In genomic region chr16:17200121-17200952, GRCm38 (mm10) we compare ENCODE assay signal across 8 mouse cellular contexts. TPM values are rescaled to one million over a fixed set of nuclear protein-coding genes. Genes with fewer than 3 reads are reported as not detected.
DNase-seq lines count a peak whose midpoint lies in the region; ATAC-seq and TF ChIP-seq lines count a peak whose summit lies in the region.

No protein-coding gene starts in this region.

- no peaks in the 10 kb centered on the region for H3K27me3 ChIP-seq in kidney, postnatal 0 days (ENCODE audit: insufficient read depth, low read length)
- no peaks in the 10 kb centered on the region for H3K27me3 ChIP-seq in forebrain, embryonic 13.5 days
- no peaks in the 10 kb centered on the region for H3K27me3 ChIP-seq in liver, embryonic 11.5 days (replicated peaks; ENCODE audit: control insufficient read depth, insufficient read depth, low read length)
- H3K27me3 ChIP-seq in stomach, embryonic 15.5 days (replicated peaks), result no peaks in the 10 kb centered on the region

- no peaks in the 10 kb centered on the region for H3K9me3 ChIP-seq in kidney, postnatal 0 days (replicated peaks; ENCODE audit: low read length)
- H3K9me3 ChIP-seq in forebrain, embryonic 13.5 days (replicated peaks), result no peaks in the 10 kb centered on the region
- H3K9me3 ChIP-seq in liver, embryonic 11.5 days (ENCODE audit: control insufficient read depth, low read length), result no peaks in the 10 kb centered on the region
- H3K9me3 ChIP-seq in stomach, embryonic 15.5 days, result no peaks in the 10 kb centered on the region

- no peak for TF ChIP-seq CTCF in kidney, postnatal 0 days (IDR thresholded peaks at IDR 0.05; ENCODE audit: low read depth)

- H3K9ac ChIP-seq in kidney, postnatal 0 days (ENCODE audit: low read depth, low read length), result peak overlapping the region; percentile 99
- H3K9ac ChIP-seq in forebrain, embryonic 13.5 days, result peak overlapping the region; percentile 100
- peak overlapping the region; percentile 97 for H3K9ac ChIP-seq in liver, embryonic 11.5 days (ENCODE audit: low read depth, low read length)
- H3K9ac ChIP-seq in stomach, embryonic 15.5 days, result peak overlapping the region; percentile 95

- peaks cover 4% of the 10 kb centered on the region; the same call in 1 of the 2 replicates for H3K36me3 ChIP-seq in kidney, postnatal 0 days (ENCODE audit: insufficient read depth, low read length)
- no peaks in the 10 kb centered on the region for H3K36me3 ChIP-seq in forebrain, embryonic 13.5 days (ENCODE audit: poor library complexity, severe bottlenecking)
- peaks cover 10% of the 10 kb centered on the region; the same call in 1 of the 2 replicates for H3K36me3 ChIP-seq in liver, embryonic 11.5 days (ENCODE audit: control insufficient read depth, insufficient read depth, low read length)
- H3K36me3 ChIP-seq in stomach, embryonic 15.5 days, result no peaks in the 10 kb centered on the region

- peaks cover 7% of the 10 kb centered on the region; the same call in 1 of the 2 replicates for H3K4me1 ChIP-seq in kidney, postnatal 0 days (replicated peaks; ENCODE audit: insufficient read depth, low read length)
- H3K4me1 ChIP-seq in forebrain, embryonic 13.5 days, result peaks cover 19% of the 10 kb centered on the region
- peaks cover 11% of the 10 kb centered on the region for H3K4me1 ChIP-seq in liver, embryonic 11.5 days (replicated peaks; ENCODE audit: control insufficient read depth, insufficient read depth, low read length)
- H3K4me1 ChIP-seq in stomach, embryonic 15.5 days, result 0 out of 2 replicates have a peak, but pooled peaks cover 14% of the 10 kb centered on the region

- peak overlapping the region; percentile 72 for H3K4me2 ChIP-seq in kidney, postnatal 0 days (ENCODE audit: low read length)
- H3K4me2 ChIP-seq in forebrain, embryonic 13.5 days, result peak overlapping the region; percentile 89
- peak overlapping the region; percentile 80 for H3K4me2 ChIP-seq in liver, embryonic 11.5 days
- peak overlapping the region; percentile 65 for H3K4me2 ChIP-seq in stomach, embryonic 15.5 days

- no peak for ATAC-seq in kidney, postnatal 0 days (replicated peaks; ENCODE audit: low FRiP score, low read depth)
- ATAC-seq in forebrain, embryonic 13.5 days, result 0 out of 2 replicates have a peak, but pooled peaks have one; percentile 13
- no peak for ATAC-seq in liver, embryonic 11.5 days (replicated peaks; ENCODE audit: low FRiP score)
- ATAC-seq in stomach, embryonic 15.5 days (ENCODE audit: insufficient read depth, low FRiP score, low read depth), result no peak

- H3K4me3 ChIP-seq in kidney, postnatal 0 days (replicated peaks; ENCODE audit: low read depth, low read length), result peak overlapping the region; percentile 98
- H3K4me3 ChIP-seq in forebrain, embryonic 13.5 days, result peak overlapping the region; percentile 100
- peak overlapping the region; percentile 95 for H3K4me3 ChIP-seq in liver, embryonic 11.5 days (ENCODE audit: low read depth, low read length)
- peak overlapping the region; percentile 99 for H3K4me3 ChIP-seq in stomach, embryonic 15.5 days (replicated peaks)

- WGBS in kidney, postnatal 0 days, result 3% methylated on average over 24 of the region's 24 CpGs
- WGBS in forebrain, embryonic 13.5 days, result 8% methylated on average over 24 of the region's 24 CpGs
- 2% methylated on average over 24 of the region's 24 CpGs for WGBS in liver, embryonic 11.5 days
- 3% methylated on average over 24 of the region's 24 CpGs for WGBS in stomach, embryonic 15.5 days

- peak overlapping the region; percentile 81 for H3K27ac ChIP-seq in kidney, postnatal 0 days
- peak overlapping the region; percentile 78; the same call in 1 of the 2 replicates for H3K27ac ChIP-seq in forebrain, embryonic 13.5 days
- peak overlapping the region; percentile 79 for H3K27ac ChIP-seq in liver, embryonic 11.5 days (ENCODE audit: low read depth, low read length)
- H3K27ac ChIP-seq in stomach, embryonic 15.5 days, result peak overlapping the region; percentile 79

- DNase-seq in kidney, postnatal 0 days (ENCODE audit: low spot score), result peak; percentile 12
- no peak for DNase-seq in kidney, adult 11 months
- DNase-seq in Muller cell, postnatal 12 days (ENCODE audit: inconsistent ontology term), result peak; percentile 24
- DNase-seq in liver, embryonic 11.5 days (ENCODE audit: low spot score), result no peak
- DNase-seq in layer of hippocampus, adult 11-12 months (ENCODE audit: low spot score), result no peak
- no peak for DNase-seq in cerebellum, postnatal 14 days

RNA-seq across cellular contexts. Expression of gene Ube2l3, which starts 2.1 kb away (rescaled TPM):
- 316 and 327 TPM in 2 replicates for polyA plus RNA-seq in kidney, postnatal 0 days (2015; fragmentation: Nextera tagmentation; extraction: Ambion mirVana)
- 359 and 360 TPM in 2 replicates for polyA plus RNA-seq in forebrain, embryonic 13.5 days (2015; fragmentation: Nextera tagmentation; extraction: Ambion mirVana)
- polyA plus RNA-seq in liver, embryonic 11.5 days (2014; fragmentation: Nextera tagmentation; extraction: Ambion mirVana), result 369 and 377 TPM in 2 replicates
- polyA plus RNA-seq in stomach, embryonic 15.5 days (2015; fragmentation: Nextera tagmentation; extraction: Ambion mirVana), result 314 and 339 TPM in 2 replicates

RNA-seq across cellular contexts. Expression of gene Rimbp3, which starts 8.1 kb away (rescaled TPM):
- polyA plus RNA-seq in kidney, postnatal 0 days (2015; fragmentation: Nextera tagmentation; extraction: Ambion mirVana), result 0.26 and 0.28 TPM in 2 replicates
- 1.4 and 1.9 TPM in 2 replicates for polyA plus RNA-seq in forebrain, embryonic 13.5 days (2015; fragmentation: Nextera tagmentation; extraction: Ambion mirVana)
- polyA plus RNA-seq in liver, embryonic 11.5 days (2014; fragmentation: Nextera tagmentation; extraction: Ambion mirVana), result 0.18 and 0.45 TPM in 2 replicates
- 0.39 and 0.57 TPM in 2 replicates for polyA plus RNA-seq in stomach, embryonic 15.5 days (2015; fragmentation: Nextera tagmentation; extraction: Ambion mirVana)

RNA-seq across cellular contexts. Expression of gene Hic2, which starts 33.0 kb away (rescaled TPM):
- 2.1 and 2.4 TPM in 2 replicates for polyA plus RNA-seq in kidney, postnatal 0 days (2015; fragmentation: Nextera tagmentation; extraction: Ambion mirVana)
- 7.2 and 9.0 TPM in 2 replicates for polyA plus RNA-seq in forebrain, embryonic 13.5 days (2015; fragmentation: Nextera tagmentation; extraction: Ambion mirVana)
- polyA plus RNA-seq in liver, embryonic 11.5 days (2014; fragmentation: Nextera tagmentation; extraction: Ambion mirVana), result 7.0 and 8.3 TPM in 2 replicates
- polyA plus RNA-seq in stomach, embryonic 15.5 days (2015; fragmentation: Nextera tagmentation; extraction: Ambion mirVana), result 4.5 and 6.1 TPM in 2 replicates

RNA-seq across cellular contexts. Expression of gene Ccdc116, which starts 53.3 kb away (rescaled TPM):
- 0.26 and 0.34 TPM in 2 replicates for polyA plus RNA-seq in kidney, postnatal 0 days (2015; fragmentation: Nextera tagmentation; extraction: Ambion mirVana)
- polyA plus RNA-seq in forebrain, embryonic 13.5 days (2015; fragmentation: Nextera tagmentation; extraction: Ambion mirVana), result 0.53 and 0.93 TPM in 2 replicates
- polyA plus RNA-seq in liver, embryonic 11.5 days (2014; fragmentation: Nextera tagmentation; extraction: Ambion mirVana), result 1.7 and 2.4 TPM in 2 replicates
- 1.5 and 1.9 TPM in 2 replicates for polyA plus RNA-seq in stomach, embryonic 15.5 days (2015; fragmentation: Nextera tagmentation; extraction: Ambion mirVana)

RNA-seq across cellular contexts. Expression of gene Ydjc, which starts 55.9 kb away (rescaled TPM):
- polyA plus RNA-seq in kidney, postnatal 0 days (2015; fragmentation: Nextera tagmentation; extraction: Ambion mirVana), result 9.0 and 9.1 TPM in 2 replicates
- polyA plus RNA-seq in forebrain, embryonic 13.5 days (2015; fragmentation: Nextera tagmentation; extraction: Ambion mirVana), result 11.1 and 12.8 TPM in 2 replicates
- 33.5 and 34.2 TPM in 2 replicates for polyA plus RNA-seq in liver, embryonic 11.5 days (2014; fragmentation: Nextera tagmentation; extraction: Ambion mirVana)
- 20.2 and 22.4 TPM in 2 replicates for polyA plus RNA-seq in stomach, embryonic 15.5 days (2015; fragmentation: Nextera tagmentation; extraction: Ambion mirVana)

Comparison
In these comparisons a context has a peak if more than half of its experiments do, and no peak if none do; other contexts are left out.
1. DNase-seq: peak in kidney, postnatal 0 days (single experiment) and Muller cell, postnatal 12 days (single experiment); none in kidney, adult 11 months (single experiment), liver, embryonic 11.5 days (single experiment), layer of hippocampus, adult 11-12 months (single experiment) and cerebellum, postnatal 14 days (0 of 2).
2. Peak in every context shown above with its lines, with median percentiles within 50 percentile points of each other: H3K27ac ChIP-seq, H3K4me2 ChIP-seq, H3K4me3 ChIP-seq and H3K9ac ChIP-seq.